Mouse (Mus musculus) neural tube, embryonic 15.5 days (tissue): ENCODE data around the gene Klhl7. TPM values are rescaled to one million over a fixed set of nuclear protein-coding genes. Genes with fewer than 3 reads are reported as not detected.

ENCODE experiments used
- ATAC-seq: fragments of 200-750 bp; cut with Nextera tagmentation; 2 replicates; pipeline ENCODE4 v1.8.0; 2017; ENCODE audit warnings: mild to moderate bottlenecking, moderate TSS enrichment, moderate library complexity; ENCODE audit not compliant: low FRiP score
- H3K27ac ChIP-seq: fragments of 300-500 bp; sonication (generic); replicated peaks from 2 replicates; pipeline ENCODE4 v1.5.1; 2015; ENCODE audit warnings: mild to moderate bottlenecking, inconsistent platforms
- H3K27me3 ChIP-seq: fragments of 300-500 bp; sonication (generic); replicated peaks from 2 replicates; pipeline ENCODE4 v1.6.1; 2015; ENCODE audit warnings: inconsistent platforms
- H3K36me3 ChIP-seq: fragments of 300-500 bp; sonication (generic); 2 replicates; pipeline ENCODE4 v1.6.1; 2015; ENCODE audit warnings: inconsistent platforms
- H3K4me1 ChIP-seq: fragments of 300-500 bp; sonication (generic); 2 replicates; pipeline ENCODE4 v1.6.1; 2015; ENCODE audit warnings: inconsistent platforms
- H3K4me2 ChIP-seq: fragments of 300-500 bp; sonication (generic); 2 replicates; pipeline ENCODE4 v1.6.1; 2015; ENCODE audit warnings: inconsistent platforms, mild to moderate bottlenecking, moderate library complexity
- H3K4me3 ChIP-seq: fragments of 300-500 bp; sonication (generic); replicated peaks from 2 replicates; pipeline ENCODE4 v1.5.1; 2015; ENCODE audit warnings: mild to moderate bottlenecking, inconsistent platforms
- H3K9ac ChIP-seq: fragments of 300-500 bp; sonication (generic); replicated peaks from 2 replicates; pipeline ENCODE4 v1.6.1; 2015; ENCODE audit warnings: mild to moderate bottlenecking, inconsistent platforms
- H3K9me3 ChIP-seq: fragments of 300-500 bp; sonication (generic); replicated peaks from 2 replicates; pipeline ENCODE4 v1.6.1; 2016; ENCODE audit warnings: inconsistent platforms
- WGBS: fragments of 180-500 bp; shearing (Covaris S2); methylation state at CpG from one replicate; pipeline ENCODE4 v1.1.7; 2015; ENCODE audit warnings: mixed read lengths; 5-methylcytosine and 5-hydroxymethylcytosine counted together
- polyA plus RNA-seq: library from polyadenylated mRNA; unstranded; fragments of >200 nt; fragmentation: Nextera tagmentation; extraction: Ambion mirVana; gene quantifications from 2 replicates; pipeline ENCODE4 v1.2.1, GENCODE M21; 2015

The Klhl7 gene
- polyA plus RNA-seq, 1 experiment from 2014 or later = 122 TPM

DNA sequence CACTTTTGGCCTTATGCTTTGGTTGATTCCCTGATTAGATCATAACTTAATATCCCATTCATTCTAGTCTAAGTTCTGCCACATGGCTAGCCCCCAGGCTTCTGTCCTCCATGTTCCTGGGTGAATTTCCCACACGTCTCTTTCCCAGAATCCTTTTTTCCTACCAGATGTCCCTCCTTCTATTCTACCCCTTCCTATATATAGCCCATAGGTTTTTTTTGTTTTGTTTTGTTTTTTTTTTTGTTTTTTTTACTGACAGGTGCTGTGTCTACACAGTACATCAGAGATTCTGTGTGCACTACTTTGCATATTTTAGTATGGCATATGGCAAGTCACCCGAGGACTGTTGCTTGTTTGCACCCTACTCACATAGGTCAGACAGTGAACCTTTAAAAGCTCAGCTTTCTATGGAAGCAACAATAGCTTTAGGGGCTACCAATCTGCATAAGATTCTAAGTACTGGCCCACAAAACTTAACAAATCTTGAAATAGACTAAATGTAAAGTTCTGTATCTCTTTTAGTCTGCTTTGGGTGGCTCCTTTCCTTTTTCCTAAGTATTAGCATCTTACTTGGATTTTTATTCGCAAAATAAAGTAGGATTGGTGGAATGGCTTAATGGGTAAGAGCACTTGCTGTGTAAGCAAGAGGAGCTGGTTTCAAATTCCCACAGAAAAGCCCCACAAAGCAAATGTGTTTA lies 24.3 kb downstream of the Klhl7 start:
- H3K9me3 ChIP-seq = no peaks in the 10 kb centered on the region
- H3K4me3 ChIP-seq = no peak overlapping the region
- peaks cover 12% of the 10 kb centered on the region; the same call in 1 of the 2 replicates for H3K4me1 ChIP-seq
- H3K4me2 ChIP-seq = no peak overlapping the region
- peaks cover 6% of the 10 kb centered on the region for H3K36me3 ChIP-seq
- ATAC-seq = no peak
- no peaks in the 10 kb centered on the region for H3K27me3 ChIP-seq
- no peak overlapping the region for H3K27ac ChIP-seq
- WGBS = 25% methylated on average over 3 of the region's 3 CpGs
- H3K9ac ChIP-seq = no peak overlapping the region

DNA sequence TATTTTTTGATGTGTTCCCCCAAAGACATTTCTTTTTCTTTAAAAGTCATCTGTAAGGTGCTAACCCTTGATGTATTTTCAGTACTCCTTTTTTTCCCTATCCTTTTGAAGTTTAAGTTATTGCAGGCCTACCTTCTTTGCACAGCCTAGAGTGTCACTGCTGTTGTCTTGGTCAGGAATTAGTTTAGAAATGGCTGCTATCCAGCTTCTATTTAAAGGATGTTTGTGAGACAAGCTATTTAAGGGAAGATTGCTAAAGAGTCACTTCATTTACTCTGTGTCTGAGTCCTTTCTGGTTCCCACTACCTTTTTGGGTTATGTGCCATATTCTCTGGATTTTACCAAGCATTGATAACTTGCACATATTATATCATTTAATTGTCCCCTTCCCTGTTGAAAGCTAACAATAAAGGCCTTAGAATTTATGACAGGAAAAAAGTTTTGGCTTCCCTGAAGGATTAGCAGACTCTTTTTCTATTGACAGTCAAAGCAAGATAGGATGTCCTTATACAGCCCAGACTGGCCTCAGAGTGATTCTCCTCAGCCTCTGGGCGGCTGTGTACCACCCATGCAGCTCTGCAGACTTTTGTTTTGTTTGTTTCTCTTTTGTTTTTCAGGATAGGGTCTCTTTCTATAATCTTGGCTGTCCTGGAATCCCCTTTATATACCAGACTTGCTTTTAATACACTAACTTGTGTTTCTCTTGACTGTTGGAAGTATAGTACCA lies 25.7 kb downstream of the Klhl7 start:
- H3K36me3 ChIP-seq = peaks cover 14% of the 10 kb centered on the region
- WGBS = 33% methylated on average over 1 of the region's 1 CpGs
- H3K4me3 ChIP-seq = no peak overlapping the region
- no peak overlapping the region for H3K4me2 ChIP-seq
- peaks cover 12% of the 10 kb centered on the region; the same call in 1 of the 2 replicates for H3K4me1 ChIP-seq
- no peak overlapping the region for H3K27ac ChIP-seq
- H3K9me3 ChIP-seq = no peaks in the 10 kb centered on the region
- ATAC-seq = no peak
- H3K27me3 ChIP-seq = no peaks in the 10 kb centered on the region
- H3K9ac ChIP-seq = no peak overlapping the region

DNA sequence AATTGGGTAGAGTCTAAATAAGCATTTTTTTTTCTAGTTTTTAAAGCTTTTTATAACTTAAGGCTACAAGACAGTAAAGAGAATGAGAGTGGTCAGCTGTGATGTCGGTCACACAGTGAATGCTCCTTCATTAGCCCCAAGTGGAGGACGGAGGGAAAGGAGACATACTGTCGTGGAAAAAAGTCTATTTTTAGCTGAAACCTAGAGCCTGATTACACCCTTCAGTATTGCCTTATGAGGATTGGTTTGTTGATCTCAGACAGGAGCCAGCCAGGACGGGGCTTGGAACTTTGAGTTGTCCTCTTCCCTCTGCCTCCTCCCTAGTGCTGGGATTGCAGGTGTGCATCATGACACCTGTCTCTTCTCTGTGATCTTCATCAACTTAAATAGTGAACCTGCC lies 26.6 kb downstream of the Klhl7 start:
- ATAC-seq = no peak
- no peak overlapping the region for H3K9ac ChIP-seq
- H3K4me2 ChIP-seq = no peak overlapping the region
- no peaks in the 10 kb centered on the region for H3K27me3 ChIP-seq
- peaks cover 14% of the 10 kb centered on the region for H3K36me3 ChIP-seq
- 69% methylated on average over 4 of the region's 4 CpGs for WGBS
- H3K4me1 ChIP-seq = peaks cover 12% of the 10 kb centered on the region; the same call in 1 of the 2 replicates
- H3K4me3 ChIP-seq = no peak overlapping the region
- H3K9me3 ChIP-seq = no peaks in the 10 kb centered on the region
- no peak overlapping the region for H3K27ac ChIP-seq

DNA sequence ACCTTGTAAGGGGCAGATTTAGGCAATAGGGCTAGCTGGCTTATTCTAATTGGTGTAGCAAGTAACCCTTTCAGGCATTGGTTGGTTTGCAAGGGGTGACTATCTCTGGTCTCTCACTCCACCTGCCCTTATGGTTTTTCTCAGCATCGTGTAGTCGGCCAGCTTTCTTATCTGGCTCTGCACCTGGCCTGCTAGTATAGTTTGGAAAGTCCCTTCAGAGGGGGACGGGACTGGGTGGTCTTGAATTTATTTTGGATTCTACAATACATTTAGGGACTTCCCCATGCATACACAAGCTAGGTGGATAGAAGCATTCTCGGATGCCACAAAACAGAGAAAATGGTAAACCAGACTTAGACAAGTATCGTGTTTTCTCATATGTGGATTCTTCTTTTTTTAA lies 46.6 kb downstream of the Klhl7 start:
- Histone ChIP-seq H3K9ac (no peak overlapping the region), H3K4me2 (no peak overlapping the region), H3K27me3 (no peaks in the 10 kb centered on the region), H3K4me3 (no peak overlapping the region), H3K4me1 (no peaks in the 10 kb centered on the region), H3K36me3 (peaks cover 67% of the 10 kb centered on the region), H3K27ac (no peak overlapping the region), H3K9me3 (no peaks in the 10 kb centered on the region)
- no peak for ATAC-seq
- WGBS = 95% methylated on average over 5 of the region's 5 CpGs

DNA sequence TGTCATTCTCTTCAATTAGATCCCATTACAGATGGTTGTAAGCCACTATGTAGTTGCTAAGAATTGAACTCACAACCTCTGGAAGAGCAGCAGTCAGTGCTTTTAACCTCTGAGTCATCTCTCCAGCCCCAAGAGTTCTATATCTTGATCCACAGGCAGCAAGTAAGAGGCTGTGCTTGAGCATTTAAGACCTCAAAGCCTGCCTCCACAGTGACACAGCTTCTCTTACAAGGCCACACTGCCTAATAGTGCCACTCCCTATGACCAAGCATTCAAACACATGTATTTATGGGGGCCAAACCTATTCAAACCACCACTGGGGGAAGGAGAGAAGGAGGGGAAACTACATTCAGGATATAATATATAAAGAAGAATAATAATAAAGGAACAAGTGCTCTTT lies 51.8 kb downstream of the Klhl7 start:
- Histone ChIP-seq H3K9ac (no peak overlapping the region), H3K4me2 (no peak overlapping the region), H3K9me3 (no peaks in the 10 kb centered on the region), H3K4me1 (no peaks in the 10 kb centered on the region), H3K27ac (no peak overlapping the region), H3K4me3 (no peak overlapping the region), H3K36me3 (peaks cover 56% of the 10 kb centered on the region), H3K27me3 (no peaks in the 10 kb centered on the region)
- ATAC-seq = no peak

DNA sequence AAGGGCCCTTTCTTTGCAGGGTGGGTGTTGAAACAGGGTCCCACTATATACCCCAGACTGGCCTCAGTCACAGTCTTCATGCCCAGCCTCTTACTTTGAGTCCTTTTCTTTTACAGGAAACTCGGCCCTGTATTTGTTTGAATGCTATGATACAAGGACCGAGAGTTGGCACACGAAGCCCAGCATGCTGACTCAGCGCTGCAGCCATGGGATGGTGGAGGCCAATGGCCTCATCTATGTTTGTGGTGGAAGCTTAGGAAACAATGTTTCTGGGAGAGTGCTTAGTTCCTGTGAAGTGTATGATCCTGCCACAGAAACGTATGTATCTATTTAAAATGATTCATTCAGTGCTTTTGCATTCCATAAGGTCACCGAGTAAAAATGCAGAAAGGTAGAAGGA lies 56.4 kb downstream of the Klhl7 start:
- H3K9me3 ChIP-seq = no peaks in the 10 kb centered on the region
- H3K27me3 ChIP-seq = no peaks in the 10 kb centered on the region
- 89% methylated on average over 6 of the region's 6 CpGs for WGBS
- H3K4me2 ChIP-seq = no peak overlapping the region
- no peak overlapping the region for H3K27ac ChIP-seq
- peaks cover 54% of the 10 kb centered on the region for H3K36me3 ChIP-seq
- H3K9ac ChIP-seq = no peak overlapping the region
- H3K4me3 ChIP-seq = no peak overlapping the region
- no peaks in the 10 kb centered on the region for H3K4me1 ChIP-seq
- ATAC-seq = no peak

DNA sequence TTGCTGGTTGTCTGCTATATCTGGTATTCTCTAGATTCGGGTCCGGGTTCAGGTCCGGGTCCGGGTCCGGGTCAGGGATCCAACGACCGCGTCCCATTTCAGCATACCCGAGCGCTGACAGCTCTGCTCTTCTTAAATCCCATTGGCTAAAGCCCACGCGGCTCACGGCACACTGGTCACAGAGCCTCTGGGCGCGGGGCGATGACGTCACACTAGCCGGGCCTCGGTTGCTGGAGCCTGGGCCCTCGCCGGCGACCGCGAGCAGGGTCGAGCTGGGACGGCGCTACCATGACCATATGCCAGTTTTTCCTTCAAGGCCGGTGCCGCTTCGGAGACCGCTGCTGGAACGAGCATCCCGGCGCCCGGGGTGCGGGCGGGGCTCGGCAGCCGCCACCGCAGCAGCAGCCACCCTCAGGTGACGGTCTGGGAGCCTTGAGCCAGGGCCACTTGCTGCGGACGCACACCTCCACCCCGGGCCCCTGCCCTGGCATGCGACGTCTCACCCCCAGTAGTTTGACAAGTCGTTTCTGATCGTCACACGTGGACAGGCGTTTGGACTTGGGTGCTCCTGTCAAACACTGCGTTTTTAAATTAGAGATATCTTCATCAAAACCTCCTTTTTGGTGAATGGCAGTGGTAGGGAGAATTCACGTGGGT lies 64.5 kb downstream of the Klhl7 start, which contains the start of gene Nupl2:
TSS of gene Nupl2 (plus strand) at position 175 of the 657 bp plus-strand sequence.
- ATAC-seq = peak; percentile 99
- WGBS = under 1% methylated on average over 52 of the region's 52 CpGs
- Histone ChIP-seq H3K4me1 (peaks cover 10% of the 10 kb centered on the region), H3K27me3 (no peaks in the 10 kb centered on the region), H3K4me2 (peak within 1 kb of the TSS; percentile 75), H3K4me3 (peak within 1 kb of the TSS; percentile 67), H3K9ac (peak within 1 kb of the TSS; percentile 91), H3K9me3 (no peaks in the 10 kb centered on the region), H3K36me3 (peaks cover 21% of the 10 kb centered on the region), H3K27ac (peak within 1 kb of the TSS; percentile 81)

DNA sequence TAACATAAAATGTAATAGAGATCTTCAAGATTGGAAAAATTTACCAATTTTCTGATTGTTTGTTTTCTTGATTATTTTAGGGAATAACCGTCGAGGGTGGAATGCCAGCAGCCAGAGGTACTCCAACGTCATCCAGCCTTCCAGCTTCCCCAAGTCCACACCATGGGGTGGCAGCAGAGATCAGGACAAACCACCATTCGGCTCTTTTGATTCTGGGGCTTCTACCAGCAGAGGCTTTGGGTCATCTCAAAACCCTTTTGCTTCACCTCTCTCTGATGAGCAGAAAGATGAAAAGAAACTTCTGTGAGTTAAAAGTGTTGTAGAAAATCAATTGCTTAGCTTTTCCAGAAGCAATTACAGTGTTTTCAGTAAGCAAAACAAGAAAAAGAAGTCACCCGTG lies 66.9 kb downstream of the Klhl7 start:
- peaks cover 10% of the 10 kb centered on the region for H3K4me1 ChIP-seq
- no peak overlapping the region for H3K9ac ChIP-seq
- H3K9me3 ChIP-seq = no peaks in the 10 kb centered on the region
- H3K4me3 ChIP-seq = no peak overlapping the region
- no peak overlapping the region for H3K4me2 ChIP-seq
- ATAC-seq = no peak
- WGBS = 53% methylated on average over 5 of the region's 5 CpGs
- H3K27ac ChIP-seq = no peak overlapping the region
- H3K36me3 ChIP-seq = peaks cover 31% of the 10 kb centered on the region
- H3K27me3 ChIP-seq = no peaks in the 10 kb centered on the region

DNA sequence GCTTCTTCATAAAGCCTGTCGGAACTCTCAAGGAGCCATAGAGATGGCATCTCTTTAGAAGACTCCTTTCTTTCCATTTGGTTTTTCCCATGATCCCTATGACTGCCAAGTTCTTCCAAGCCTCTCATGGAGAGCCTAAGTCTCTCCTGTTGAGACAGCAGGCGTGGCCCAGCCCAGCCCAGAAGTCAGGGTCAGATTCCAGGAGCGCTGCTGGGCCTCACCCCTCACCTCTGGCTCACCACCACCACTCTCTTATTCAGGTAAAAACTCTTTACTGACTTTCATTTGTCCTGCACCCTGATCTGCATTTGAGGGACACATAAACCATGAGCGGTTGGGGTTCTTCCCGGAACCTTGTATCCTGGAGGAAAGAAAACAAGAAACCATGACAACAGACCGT lies 69.5 kb downstream of the Klhl7 start:
- H3K4me2 ChIP-seq = no peak overlapping the region
- no peaks in the 10 kb centered on the region for H3K27me3 ChIP-seq
- no peak overlapping the region for H3K9ac ChIP-seq
- no peak for ATAC-seq
- H3K36me3 ChIP-seq = peaks cover 39% of the 10 kb centered on the region
- peaks cover 10% of the 10 kb centered on the region for H3K4me1 ChIP-seq
- H3K9me3 ChIP-seq = no peaks in the 10 kb centered on the region
- no peak overlapping the region for H3K27ac ChIP-seq
- H3K4me3 ChIP-seq = no peak overlapping the region
- 94% methylated on average over 6 of the region's 6 CpGs for WGBS

DNA sequence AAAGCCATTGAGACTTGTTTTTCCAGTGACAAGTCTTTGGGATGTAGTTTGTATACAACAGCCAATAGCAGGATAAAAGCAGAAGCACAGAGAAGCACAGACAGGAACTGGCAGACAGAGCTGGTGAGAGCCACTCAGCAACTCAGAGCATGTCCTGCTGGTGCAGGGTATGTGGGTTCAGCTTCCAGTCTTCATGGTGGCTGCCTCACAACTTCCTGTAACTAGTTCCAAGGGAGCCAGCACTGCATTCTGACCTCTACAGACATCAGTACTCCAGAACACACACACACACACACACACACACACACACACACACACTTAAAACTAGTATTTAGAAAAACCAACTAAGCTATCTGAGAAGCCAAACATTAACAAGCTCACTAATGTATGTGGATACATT lies 71.7 kb downstream of the Klhl7 start:
- H3K9ac ChIP-seq = no peak overlapping the region
- no peaks in the 10 kb centered on the region for H3K27me3 ChIP-seq
- no peak for ATAC-seq
- no peak overlapping the region for H3K4me3 ChIP-seq
- peaks cover 55% of the 10 kb centered on the region for H3K36me3 ChIP-seq
- no peaks in the 10 kb centered on the region for H3K9me3 ChIP-seq
- H3K4me2 ChIP-seq = no peak overlapping the region
- no peaks in the 10 kb centered on the region for H3K4me1 ChIP-seq
- no peak overlapping the region for H3K27ac ChIP-seq

DNA sequence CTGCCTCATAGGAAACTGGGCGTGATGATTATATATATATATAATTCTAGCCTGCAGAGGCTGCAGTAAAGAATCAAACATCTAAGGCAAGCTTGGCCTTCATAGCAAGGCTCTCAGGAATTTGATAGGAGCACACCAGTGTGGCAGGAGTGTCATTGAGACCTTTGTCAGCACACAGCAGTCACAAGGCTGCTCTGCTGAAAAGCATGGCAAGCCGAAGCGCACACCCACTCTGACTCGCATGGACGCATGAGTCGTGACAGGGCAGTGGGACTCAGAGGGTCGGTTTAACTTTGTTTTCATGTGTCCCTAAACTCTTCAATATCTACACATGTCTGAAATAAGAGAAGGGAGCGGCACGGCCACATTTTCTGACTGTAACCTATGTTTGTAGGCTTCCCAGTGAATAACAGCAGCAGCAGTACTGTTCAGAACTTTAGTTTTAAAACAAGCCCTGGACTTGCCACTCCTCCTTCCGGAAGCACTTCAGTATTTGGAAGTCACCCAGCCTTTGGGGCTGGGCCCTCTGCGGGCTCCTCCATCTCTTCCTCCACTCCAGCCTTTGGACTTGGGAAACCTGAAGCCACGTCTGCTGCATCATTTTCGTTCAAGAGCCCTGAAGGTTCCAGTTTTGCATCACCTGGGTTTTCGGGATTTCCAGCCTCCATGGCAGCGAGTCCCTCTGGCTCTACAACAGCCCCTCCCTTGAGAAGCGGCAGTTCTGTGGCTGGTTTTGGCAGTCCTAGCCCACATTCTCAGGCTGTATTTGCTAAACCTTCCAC lies 81.3 kb downstream of the Klhl7 start:
- 96% methylated on average over 16 of the region's 16 CpGs for WGBS
- peaks cover 67% of the 10 kb centered on the region for H3K36me3 ChIP-seq
- no peak overlapping the region for H3K4me2 ChIP-seq
- ATAC-seq = no peak
- no peaks in the 10 kb centered on the region for H3K27me3 ChIP-seq
- H3K4me1 ChIP-seq = no peaks in the 10 kb centered on the region
- H3K9me3 ChIP-seq = no peaks in the 10 kb centered on the region
- H3K4me3 ChIP-seq = no peak overlapping the region
- no peak overlapping the region for H3K9ac ChIP-seq
- no peak overlapping the region for H3K27ac ChIP-seq
